Mouse (Mus musculus): ENCODE data around the gene Hinfp. TPM values are rescaled to one million over a fixed set of nuclear protein-coding genes. Genes with fewer than 3 reads are reported as not detected.

Gene Hinfp
- total and polyA plus RNA-seq, 2 experiments: 7.6 to 16.9 TPM

- WGBS: 48% methylated on average over 9 of the region's 9 CpGs
- TF ChIP-seq POLR2A (IDR thresholded peaks at IDR 0.05; ENCODE audit: extremely low read depth, insufficient read depth, low read length) (no peak), CTCF (IDR thresholded peaks at IDR 0.05; ENCODE audit: low read depth, low read length) (no peak)
- peak overlapping the region; percentile 21; the same call in 1 of the 2 replicates for H3K4me3 ChIP-seq (ENCODE audit: insufficient read depth, low read depth, low read length)
- peaks cover 24% of the 10 kb centered on the region for H3K36me3 ChIP-seq (ENCODE audit: control insufficient read depth, insufficient read depth, low read length)
- peak overlapping the region; percentile 39; the same call in 1 of the 2 replicates for H3K9ac ChIP-seq (ENCODE audit: low read depth, low read length)
- H3K27ac ChIP-seq (replicated peaks; ENCODE audit: insufficient read depth, low read depth, low read length): peak overlapping the region; percentile 75
- H3K27me3 ChIP-seq (ENCODE audit: control insufficient read depth, insufficient read depth, low read length): no peaks in the 10 kb centered on the region
- peak; percentile 93 for DNase-seq (ENCODE audit: extremely low read depth, low read depth, low spot score)
- H3K4me1 ChIP-seq (ENCODE audit: control insufficient read depth, insufficient read depth, low read length): peaks cover 19% of the 10 kb centered on the region
- peaks cover 10% of the 10 kb centered on the region; the same call in 1 of the 2 replicates for H3K79me2 ChIP-seq (ENCODE audit: control insufficient read depth, insufficient read depth, low read length)
Measured at GRCm38 (mm10) chr9:44347166-44347565, 41.7 kb upstream of the Hinfp start.

GRCm38 (mm10) chr9:44345570-44346433, 40.3 kb upstream of the Hinfp start:
- Histone ChIP-seq H3K27ac (replicated peaks; ENCODE audit: insufficient read depth, low read depth, low read length) (no peak overlapping the region), H3K4me3 (ENCODE audit: insufficient read depth, low read depth, low read length) (no peak overlapping the region), H3K4me1 (ENCODE audit: control insufficient read depth, insufficient read depth, low read length) (peaks cover 19% of the 10 kb centered on the region), H3K36me3 (ENCODE audit: control insufficient read depth, insufficient read depth, low read length) (peaks cover 11% of the 10 kb centered on the region), H3K9ac (ENCODE audit: low read depth, low read length) (no peak overlapping the region), H3K27me3 (ENCODE audit: control insufficient read depth, insufficient read depth, low read length) (no peaks in the 10 kb centered on the region), H3K79me2 (ENCODE audit: control insufficient read depth, insufficient read depth, low read length) (peaks cover 14% of the 10 kb centered on the region; the same call in 1 of the 2 replicates)
- DNase-seq (ENCODE audit: extremely low read depth, low read depth, low spot score): peak; percentile 21
- TF ChIP-seq POLR2A (IDR thresholded peaks at IDR 0.05; ENCODE audit: extremely low read depth, insufficient read depth, low read length) (no peak), CTCF (IDR thresholded peaks at IDR 0.05; ENCODE audit: low read depth, low read length) (no peak)
- WGBS: 90% methylated on average over 6 of the region's 6 CpGs

GRCm38 (mm10) chr9:44343781-44344421, 38.4 kb upstream of the Hinfp start, which contains the start of gene Hmbs:
TSS of gene Hmbs (minus strand) at chr9:44344228.
- Histone ChIP-seq H3K9ac (ENCODE audit: low read depth, low read length) (peak within 1 kb of the TSS; percentile 86), H3K36me3 (ENCODE audit: control insufficient read depth, insufficient read depth, low read length) (peaks cover 3% of the 10 kb centered on the region; the same call in 1 of the 2 replicates), H3K27ac (replicated peaks; ENCODE audit: insufficient read depth, low read depth, low read length) (peak within 1 kb of the TSS; percentile 95), H3K27me3 (ENCODE audit: control insufficient read depth, insufficient read depth, low read length) (no peaks in the 10 kb centered on the region), H3K79me2 (ENCODE audit: control insufficient read depth, insufficient read depth, low read length) (peaks cover 14% of the 10 kb centered on the region; the same call in 1 of the 2 replicates), H3K4me3 (ENCODE audit: insufficient read depth, low read depth, low read length) (peak within 1 kb of the TSS; percentile 75), H3K4me1 (ENCODE audit: control insufficient read depth, insufficient read depth, low read length) (peaks cover 19% of the 10 kb centered on the region)
- TF ChIP-seq CTCF (IDR thresholded peaks at IDR 0.05; ENCODE audit: low read depth, low read length): no peak
- peak; percentile 56; the same call in 1 of the 2 replicates for TF ChIP-seq POLR2A (IDR thresholded peaks at IDR 0.05; ENCODE audit: extremely low read depth, insufficient read depth, low read length)
- under 1% methylated on average over 39 of the region's 39 CpGs for WGBS
- peak; percentile 91 for DNase-seq (ENCODE audit: extremely low read depth, low read depth, low spot score)

- H3K9ac ChIP-seq (ENCODE audit: low read depth, low read length): peak overlapping the region; percentile 73
- WGBS: 2% methylated on average over 6 of the region's 6 CpGs
- peaks cover 19% of the 10 kb centered on the region for H3K4me1 ChIP-seq (ENCODE audit: control insufficient read depth, insufficient read depth, low read length)
- no peak for TF ChIP-seq CTCF (IDR thresholded peaks at IDR 0.05; ENCODE audit: low read depth, low read length)
- no peak for TF ChIP-seq POLR2A (IDR thresholded peaks at IDR 0.05; ENCODE audit: extremely low read depth, insufficient read depth, low read length)
- peaks cover 14% of the 10 kb centered on the region; the same call in 1 of the 2 replicates for H3K79me2 ChIP-seq (ENCODE audit: control insufficient read depth, insufficient read depth, low read length)
- no peaks in the 10 kb centered on the region for H3K27me3 ChIP-seq (ENCODE audit: control insufficient read depth, insufficient read depth, low read length)
- peaks cover 3% of the 10 kb centered on the region; the same call in 1 of the 2 replicates for H3K36me3 ChIP-seq (ENCODE audit: control insufficient read depth, insufficient read depth, low read length)
- peak overlapping the region; percentile 75 for H3K4me3 ChIP-seq (ENCODE audit: insufficient read depth, low read depth, low read length)
- DNase-seq (ENCODE audit: extremely low read depth, low read depth, low spot score): peak; percentile 36
- peak overlapping the region; percentile 54 for H3K27ac ChIP-seq (replicated peaks; ENCODE audit: insufficient read depth, low read depth, low read length)
Measured at GRCm38 (mm10) chr9:44343290-44343689, 37.8 kb upstream of the Hinfp start.

GRCm38 (mm10) chr9:44342605-44343004, 37.1 kb upstream of the Hinfp start:
- Histone ChIP-seq H3K79me2 (ENCODE audit: control insufficient read depth, insufficient read depth, low read length) (peaks cover 14% of the 10 kb centered on the region; the same call in 1 of the 2 replicates), H3K27ac (replicated peaks; ENCODE audit: insufficient read depth, low read depth, low read length) (no peak overlapping the region), H3K4me3 (ENCODE audit: insufficient read depth, low read depth, low read length) (no peak overlapping the region), H3K9ac (ENCODE audit: low read depth, low read length) (no peak overlapping the region; the same call in 1 of the 2 replicates), H3K4me1 (ENCODE audit: control insufficient read depth, insufficient read depth, low read length) (peaks cover 14% of the 10 kb centered on the region), H3K27me3 (ENCODE audit: control insufficient read depth, insufficient read depth, low read length) (no peaks in the 10 kb centered on the region), H3K36me3 (ENCODE audit: control insufficient read depth, insufficient read depth, low read length) (0 out of 2 replicates have a peak, but pooled peaks cover 3% of the 10 kb centered on the region)
- 93% methylated on average over 1 of the region's 1 CpGs for WGBS
- no peak for DNase-seq (ENCODE audit: extremely low read depth, low read depth, low spot score)
- TF ChIP-seq CTCF (IDR thresholded peaks at IDR 0.05; ENCODE audit: low read depth, low read length): no peak
- TF ChIP-seq POLR2A (IDR thresholded peaks at IDR 0.05; ENCODE audit: extremely low read depth, insufficient read depth, low read length): no peak
